Mouse (Mus musculus) embryonic facial prominence, embryonic 11.5 days (tissue): ENCODE measurements at regions not wholly inside any gene's neighbourhood (a gene's known extent, or its start where the extent isn't known, plus 50 kb on each side); places are given as distances from the start of the nearest gene placed in this dataset.
A peak's percentile ranks its signal among the peaks of the same experiment; 100 is the strongest.

Source experiments
- ATAC-seq: fragments of 200-750 bp; cut with Nextera tagmentation; replicated peaks from 2 replicates; pipeline ENCODE4 v1.8.0; 2017; ENCODE audit warnings: low read depth; ENCODE audit not compliant: insufficient number of reproducible peaks, low FRiP score, low TSS enrichment
- DNase-seq: peaks from one replicate; pipeline ENCODE4 v3.0.0-alpha.2; 2015; ENCODE audit warnings: low spot score
- H3K27ac ChIP-seq: fragments of 300-500 bp; sonication (generic); replicated peaks from 2 replicates; pipeline ENCODE4 v1.5.1; 2014; ENCODE audit warnings: mild to moderate bottlenecking, low read depth, low read length, control low read depth
- H3K27me3 ChIP-seq: fragments of 300-500 bp; sonication (generic); 2 replicates; pipeline ENCODE4 v1.6.1; 2014; ENCODE audit warnings: mild to moderate bottlenecking, low read length, moderate library complexity, mixed read lengths; ENCODE audit not compliant: control insufficient read depth, insufficient read depth
- H3K36me3 ChIP-seq: fragments of 300-500 bp; sonication (generic); replicated peaks from 2 replicates; pipeline ENCODE4 v1.6.1; 2014; ENCODE audit warnings: low read depth, mild to moderate bottlenecking, low read length, moderate library complexity, mixed read lengths; ENCODE audit not compliant: control insufficient read depth, insufficient read depth
- H3K4me1 ChIP-seq: fragments of 300-500 bp; sonication (generic); 2 replicates; pipeline ENCODE4 v1.6.1; 2014; ENCODE audit warnings: low read length, mixed read lengths; ENCODE audit not compliant: control insufficient read depth, insufficient read depth
- H3K4me2 ChIP-seq: fragments of 300-500 bp; sonication (generic); 2 replicates; pipeline ENCODE4 v1.6.1; 2014; ENCODE audit warnings: low read depth, mild to moderate bottlenecking, control low read depth, low read length, moderate library complexity
- H3K4me3 ChIP-seq: fragments of 300-500 bp; sonication (generic); 2 replicates; pipeline ENCODE4 v1.5.1; 2014; ENCODE audit warnings: low read depth, low read length, control low read depth
- H3K9ac ChIP-seq: fragments of 300-500 bp; sonication (generic); replicated peaks from 2 replicates; pipeline ENCODE4 v1.6.1; 2014; ENCODE audit warnings: mild to moderate bottlenecking, control low read depth, low read length
- H3K9me3 ChIP-seq: fragments of 300-500 bp; sonication (generic); replicated peaks from 2 replicates; pipeline ENCODE4 v1.6.1; 2016; ENCODE audit warnings: mild to moderate bottlenecking, low read length, inconsistent platforms, mixed read lengths; ENCODE audit not compliant: control insufficient read depth
- WGBS: fragments of 180-500 bp; shearing (Covaris S2); extraction: QIAGEN DNeasy Blood & Tissue Kit; methylation state at CpG from one replicate; pipeline ENCODE4 v1.1.7; 2014; 5-methylcytosine and 5-hydroxymethylcytosine counted together

GRCm38 (mm10) chr17:7650417-7650816 lies 176.7 kb downstream of the Fndc1 start:
- ATAC-seq (no peak), DNase-seq (no peak)
- H3K9ac ChIP-seq, result no peak overlapping the region
- H3K4me3 ChIP-seq, result no peak overlapping the region
- no peaks in the 10 kb centered on the region for H3K36me3 ChIP-seq
- no peak overlapping the region for H3K4me2 ChIP-seq
- H3K27me3 ChIP-seq, result no peaks in the 10 kb centered on the region
- no peaks in the 10 kb centered on the region for H3K4me1 ChIP-seq
- H3K27ac ChIP-seq, result no peak overlapping the region
- 89% methylated on average over 4 of the region's 4 CpGs for WGBS
- H3K9me3 ChIP-seq, result no peaks in the 10 kb centered on the region

- Histone ChIP-seq H3K4me3 (no peak overlapping the region), H3K27ac (no peak overlapping the region), H3K9me3 (no peaks in the 10 kb centered on the region), H3K4me1 (no peaks in the 10 kb centered on the region), H3K36me3 (no peaks in the 10 kb centered on the region), H3K4me2 (no peak overlapping the region), H3K27me3 (no peaks in the 10 kb centered on the region), H3K9ac (no peak overlapping the region)
- WGBS, result 70% methylated on average over 9 of the region's 9 CpGs
- ATAC-seq, result no peak
- DNase-seq, result no peak
Observed at GRCm38 (mm10) chr17:7644857-7645481, 182.1 kb downstream of the Fndc1 start.

GRCm38 (mm10) chr17:7643640-7644039 lies 183.5 kb downstream of the Fndc1 start:
- Histone ChIP-seq H3K36me3 (no peaks in the 10 kb centered on the region), H3K27ac (no peak overlapping the region), H3K4me2 (no peak overlapping the region), H3K9ac (no peak overlapping the region), H3K9me3 (no peaks in the 10 kb centered on the region), H3K4me1 (no peaks in the 10 kb centered on the region), H3K27me3 (no peaks in the 10 kb centered on the region), H3K4me3 (no peak overlapping the region)
- ATAC-seq (no peak), DNase-seq (no peak)
- 94% methylated on average over 4 of the region's 4 CpGs for WGBS

GRCm38 (mm10) chr17:7642442-7642887 lies 184.6 kb downstream of the Fndc1 start:
- Histone ChIP-seq H3K27me3 (no peaks in the 10 kb centered on the region), H3K36me3 (no peaks in the 10 kb centered on the region), H3K4me1 (no peaks in the 10 kb centered on the region), H3K4me2 (no peak overlapping the region), H3K4me3 (no peak overlapping the region), H3K9me3 (no peaks in the 10 kb centered on the region), H3K9ac (no peak overlapping the region), H3K27ac (no peak overlapping the region)
- WGBS, result 51% methylated on average over 3 of the region's 3 CpGs
- DNase-seq (peak; percentile 29), ATAC-seq (no peak)

GRCm38 (mm10) chr17:7634291-7634664 lies 192.8 kb downstream of the Fndc1 start:
- no peaks in the 10 kb centered on the region for H3K27me3 ChIP-seq
- DNase-seq, result peak; percentile 7
- H3K4me2 ChIP-seq, result no peak overlapping the region
- H3K4me1 ChIP-seq, result no peaks in the 10 kb centered on the region
- no peaks in the 10 kb centered on the region for H3K36me3 ChIP-seq
- H3K27ac ChIP-seq, result no peak overlapping the region
- H3K9me3 ChIP-seq, result no peaks in the 10 kb centered on the region
- no peak overlapping the region for H3K9ac ChIP-seq
- H3K4me3 ChIP-seq, result no peak overlapping the region
- WGBS, result 63% methylated on average over 5 of the region's 5 CpGs
- no peak for ATAC-seq

- H3K4me1 ChIP-seq, result no peaks in the 10 kb centered on the region
- H3K9me3 ChIP-seq, result no peaks in the 10 kb centered on the region
- no peaks in the 10 kb centered on the region for H3K36me3 ChIP-seq
- H3K4me3 ChIP-seq, result no peak overlapping the region
- H3K27ac ChIP-seq, result no peak overlapping the region
- DNase-seq (no peak), ATAC-seq (no peak)
- no peaks in the 10 kb centered on the region for H3K27me3 ChIP-seq
- H3K4me2 ChIP-seq, result no peak overlapping the region
- no peak overlapping the region for H3K9ac ChIP-seq
- WGBS, result 45% methylated on average over 9 of the region's 9 CpGs
Observed at GRCm38 (mm10) chr17:7633382-7634290, 193.5 kb downstream of the Fndc1 start.

- H3K4me1 ChIP-seq, result no peaks in the 10 kb centered on the region
- ATAC-seq, result no peak
- H3K9me3 ChIP-seq, result no peaks in the 10 kb centered on the region
- no peak overlapping the region for H3K4me2 ChIP-seq
- DNase-seq, result no peak
- H3K9ac ChIP-seq, result no peak overlapping the region
- H3K27me3 ChIP-seq, result no peaks in the 10 kb centered on the region
- 82% methylated on average over 3 of the region's 3 CpGs for WGBS
- H3K4me3 ChIP-seq, result no peak overlapping the region
- H3K36me3 ChIP-seq, result no peaks in the 10 kb centered on the region
- no peak overlapping the region for H3K27ac ChIP-seq
Observed at GRCm38 (mm10) chr17:7625746-7626145, 201.4 kb downstream of the Fndc1 start.

GRCm38 (mm10) chr17:7623392-7623791 lies 203.7 kb downstream of the Fndc1 start:
- no peaks in the 10 kb centered on the region for H3K36me3 ChIP-seq
- no peaks in the 10 kb centered on the region for H3K4me1 ChIP-seq
- H3K4me2 ChIP-seq, result no peak overlapping the region
- H3K27me3 ChIP-seq, result no peaks in the 10 kb centered on the region
- no peaks in the 10 kb centered on the region for H3K9me3 ChIP-seq
- H3K27ac ChIP-seq, result no peak overlapping the region
- DNase-seq (no peak), ATAC-seq (no peak)
- 89% methylated on average over 3 of the region's 3 CpGs for WGBS
- no peak overlapping the region for H3K4me3 ChIP-seq
- H3K9ac ChIP-seq, result no peak overlapping the region
